Mouse (Mus musculus) frontal cortex, postnatal 25 days (tissue): ENCODE data around the gene Zfp239.
"Not testable (repeated sequence)": the region's sequence is repeated elsewhere in the genome, so short reads cannot be mapped to it uniquely, and the experiment has no call there.

Experiments used
- DNase-seq, 2 experiments: peaks; one replicate each; pipeline ENCODE4 v3.0.0; 2022; ENCODE audit warnings: low spot score in 2 of 2

Zfp239 gene

DNA sequence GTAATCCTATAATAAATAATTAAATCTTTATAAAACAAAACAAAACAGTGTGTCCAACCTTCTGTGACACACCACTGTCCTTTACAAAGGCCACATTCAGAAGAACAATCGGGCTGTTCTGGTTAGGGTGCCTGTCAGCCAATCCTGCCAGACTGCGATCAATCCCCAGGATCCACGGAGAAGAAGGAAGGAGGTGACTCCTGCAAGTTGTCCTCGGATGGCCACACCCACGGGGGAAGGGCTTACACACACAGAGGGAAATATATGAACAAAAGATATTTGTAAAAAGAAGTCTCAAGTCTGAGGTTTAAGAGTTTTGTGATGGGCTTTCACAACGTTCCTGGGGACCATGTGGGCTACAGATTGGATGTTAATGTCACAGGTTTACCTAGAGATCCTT lies at the start of gene Zfp239:
Zfp239 (plus strand) TSS at position 253 of the 400 bp plus-strand sequence.
- DNase-seq = no peak

GRCm38 (mm10) chr6:117814681-117815080 lies 47.2 kb upstream of the Zfp239 start:
- no peak for DNase-seq

GRCm38 (mm10) chr6:117817108-117817541 lies 44.8 kb upstream of the Zfp239 start:
- DNase-seq = no peak

DNA sequence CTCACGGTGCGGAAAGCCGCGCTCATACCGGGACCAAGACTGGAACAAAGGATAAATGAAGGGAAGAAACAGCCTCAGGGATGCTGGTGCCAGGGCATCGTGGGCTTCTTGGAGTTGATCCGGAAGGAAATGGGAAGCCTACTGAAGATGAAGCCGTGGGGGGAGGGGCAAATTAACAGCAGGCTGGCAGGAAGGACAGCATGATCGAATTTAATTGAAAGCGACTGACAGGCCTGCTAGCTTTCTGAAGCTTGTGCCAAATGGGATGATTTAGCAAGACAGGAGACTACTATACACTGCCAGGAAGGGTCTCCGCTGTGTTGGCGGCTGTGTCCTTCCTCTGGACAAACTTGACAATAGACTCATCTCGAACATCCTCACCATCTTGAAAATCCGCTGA lies 41.6 kb upstream of the Zfp239 start:
- DNase-seq = no peak

- peak; percentile 13 to 43 for DNase-seq
These were observed 36.5 kb upstream of the Zfp239 start for GRCm38 (mm10) chr6:117825369-117825768.

GRCm38 (mm10) chr6:117828273-117828672 lies 33.6 kb upstream of the Zfp239 start:
- peak; percentile 63 to 74 for DNase-seq

GRCm38 (mm10) chr6:117840686-117841510 lies 21.0 kb upstream of the Zfp239 start, which contains the start of gene Zfp637:
Gene Zfp637 (plus strand): TSS chr6:117841180.
- peak; percentile 82 to 89 for DNase-seq

DNA sequence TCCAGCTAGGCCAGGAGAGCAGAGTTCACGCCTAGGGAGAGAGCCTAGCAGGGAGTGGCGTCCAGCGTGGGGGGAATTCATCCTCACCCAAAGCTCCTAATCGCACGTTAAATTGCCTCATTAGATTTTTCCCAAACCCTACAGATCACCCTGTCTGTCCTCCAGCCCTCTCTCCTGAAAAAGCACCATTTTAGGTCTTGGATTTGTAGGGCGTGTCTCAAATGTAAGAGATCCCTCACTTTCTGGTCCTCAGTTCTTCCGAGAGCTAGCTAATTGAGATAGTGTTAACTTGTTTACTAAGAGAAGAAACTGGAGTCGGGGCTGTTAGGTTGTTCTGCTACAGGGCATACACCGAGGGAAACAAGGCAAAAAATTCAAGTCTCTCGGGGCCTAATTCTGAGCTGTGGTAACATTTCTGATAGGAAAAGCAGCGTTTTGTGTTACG lies 20.4 kb upstream of the Zfp239 start:
- no peak for DNase-seq

DNA sequence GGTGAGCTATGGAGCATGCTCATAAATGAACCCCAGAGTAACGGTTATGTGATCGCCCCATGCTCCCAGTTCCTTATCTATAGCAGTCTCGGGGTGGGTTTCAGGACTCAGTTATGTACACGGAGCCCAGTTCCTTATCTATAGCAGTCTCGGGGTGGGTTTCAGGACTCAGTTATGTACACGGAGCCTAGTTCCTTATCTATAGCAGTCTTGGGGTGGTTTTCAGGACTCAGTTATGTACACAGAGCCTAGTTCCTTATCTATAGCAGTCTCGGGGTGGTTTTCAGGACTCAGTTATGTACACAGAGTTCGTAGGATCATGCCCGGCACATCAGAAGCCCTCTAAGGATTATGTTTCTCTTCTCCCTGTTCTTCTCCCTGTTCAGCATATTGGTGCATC lies 17.3 kb upstream of the Zfp239 start:
- no peak for DNase-seq

- not testable (repeated sequence) for DNase-seq
These were observed 15.2 kb upstream of the Zfp239 start for GRCm38 (mm10) chr6:117846671-117847070.

DNA sequence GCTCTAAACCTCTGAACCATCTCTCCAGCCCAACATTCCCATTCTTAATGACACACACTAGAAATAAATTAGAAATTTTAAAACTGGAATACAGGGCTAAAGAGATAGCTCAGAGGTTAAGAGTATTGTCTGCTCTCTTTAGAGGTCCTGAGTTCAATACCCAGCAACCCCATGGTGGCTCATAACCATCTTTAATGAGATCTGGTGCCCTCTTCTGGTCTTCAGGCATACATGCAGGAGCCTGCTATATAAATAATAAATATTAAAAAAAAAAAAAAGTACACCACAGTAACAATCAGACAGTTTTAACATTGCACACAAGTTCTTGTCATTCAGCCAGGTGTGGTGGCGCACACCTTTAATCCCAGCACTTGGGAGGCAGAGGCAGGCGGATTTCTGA lies 14.1 kb upstream of the Zfp239 start:
- DNase-seq = no peak

GRCm38 (mm10) chr6:117848577-117848976 lies 13.3 kb upstream of the Zfp239 start:
- DNase-seq = no peak

GRCm38 (mm10) chr6:117851747-117852146 lies 10.2 kb upstream of the Zfp239 start:
- DNase-seq = no peak

- DNase-seq = no peak
These were observed 3.9 kb upstream of the Zfp239 start for GRCm38 (mm10) chr6:117857990-117858389.

- DNase-seq = no peak
These were observed 565 bp downstream of the Zfp239 start for GRCm38 (mm10) chr6:117862465-117862864.

- peak; percentile 27 to 50 for DNase-seq
These were observed 1.2 kb downstream of the Zfp239 start for GRCm38 (mm10) chr6:117862899-117863620.

- no peak for DNase-seq
These were observed 1.9 kb downstream of the Zfp239 start for GRCm38 (mm10) chr6:117863751-117864150.

- no peak for DNase-seq
These were observed 6.3 kb downstream of the Zfp239 start for GRCm38 (mm10) chr6:117868187-117868586.

DNA sequence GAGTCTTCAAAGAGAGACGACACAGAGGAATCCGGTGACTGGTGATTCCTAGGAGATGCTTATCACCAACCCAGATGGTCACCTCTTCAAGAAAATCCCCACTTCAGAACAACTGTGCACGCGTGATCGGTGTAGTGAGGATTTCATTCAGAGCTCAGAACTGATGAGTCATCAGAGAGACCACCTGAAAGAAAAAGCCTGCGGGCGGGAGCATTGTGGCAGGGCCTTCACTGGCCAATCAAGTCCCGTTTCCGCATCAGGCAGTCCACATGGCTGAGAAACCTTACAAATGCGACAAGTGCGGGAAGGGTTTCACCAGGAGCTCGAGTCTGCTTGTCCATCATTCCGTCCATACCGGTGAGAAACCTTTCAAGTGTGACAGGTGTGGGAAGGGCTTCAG lies 9.1 kb downstream of the Zfp239 start:
- DNase-seq = no peak

DNA sequence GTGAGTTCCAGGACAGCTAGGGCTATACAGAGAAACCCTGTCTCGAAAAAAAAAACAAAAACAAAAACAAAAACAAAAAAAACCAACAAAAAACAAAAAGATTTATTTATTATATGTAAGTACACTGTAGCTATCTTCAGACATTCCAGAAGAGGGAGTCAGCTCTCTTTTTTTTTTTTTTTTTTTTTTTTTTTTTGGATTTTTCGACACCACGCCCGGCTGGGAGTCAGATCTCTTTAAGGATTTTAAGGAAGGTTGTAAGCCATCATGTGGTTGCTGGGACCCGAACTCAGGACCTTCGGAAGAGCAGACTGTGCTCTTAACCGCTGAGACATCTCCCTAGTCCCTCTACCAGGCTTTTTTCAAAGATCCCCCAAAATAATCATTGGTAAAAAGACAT lies 11.6 kb downstream of the Zfp239 start:
- not testable (repeated sequence) for DNase-seq

GRCm38 (mm10) chr6:117874621-117875281 lies 12.9 kb downstream of the Zfp239 start:
- no peak for DNase-seq
